Mouse (Mus musculus): ENCODE measurements around the gene A630023A22Rik.

A630023A22Rik gene

DNA sequence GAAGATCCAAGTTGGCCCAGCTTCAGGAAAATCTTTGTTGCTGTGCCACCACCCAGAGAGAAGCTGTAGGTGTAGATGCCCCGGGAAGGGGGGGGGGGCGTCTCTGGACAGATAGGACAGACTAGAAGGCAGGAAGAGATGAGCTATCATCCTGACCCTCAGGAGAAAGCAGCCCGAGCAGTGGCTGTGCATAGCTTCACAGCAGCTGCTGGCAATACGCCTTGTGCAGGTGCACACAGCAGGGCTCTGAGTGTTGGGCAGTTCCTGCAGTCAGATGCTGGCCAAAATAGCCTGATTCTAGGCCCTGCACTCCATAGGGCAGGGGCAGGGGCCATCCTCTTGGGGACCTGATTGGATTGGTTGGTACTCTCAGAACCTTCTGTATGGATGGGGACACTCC is 15.7 kb downstream of the A630023A22Rik start:
- no peak for DNase-seq

DNA sequence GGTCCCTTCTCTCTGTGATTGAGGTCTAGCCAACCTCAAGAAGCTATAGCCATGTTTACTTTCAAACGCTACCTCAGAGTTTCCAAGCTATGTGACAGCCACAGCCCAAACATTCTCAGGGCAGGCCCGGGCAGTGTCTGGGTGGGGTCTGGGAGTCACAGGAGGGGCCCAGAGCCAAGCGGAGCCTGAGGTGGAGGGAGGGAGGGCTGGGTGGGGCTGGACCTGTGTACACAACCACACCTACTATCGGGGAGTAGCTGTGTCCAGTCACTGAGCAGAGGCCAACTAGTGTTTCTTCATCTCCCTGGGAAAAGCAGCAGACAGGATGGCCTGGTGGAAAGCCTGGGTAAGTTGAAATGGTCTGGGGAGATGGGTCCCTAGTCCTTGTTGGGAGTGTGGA is 16.8 kb downstream of the A630023A22Rik start, which contains the start of gene Anxa8:
Anxa8 (plus strand) TSS at position 251 of the 400 bp plus-strand sequence.
- DNase-seq = no peak

DNA sequence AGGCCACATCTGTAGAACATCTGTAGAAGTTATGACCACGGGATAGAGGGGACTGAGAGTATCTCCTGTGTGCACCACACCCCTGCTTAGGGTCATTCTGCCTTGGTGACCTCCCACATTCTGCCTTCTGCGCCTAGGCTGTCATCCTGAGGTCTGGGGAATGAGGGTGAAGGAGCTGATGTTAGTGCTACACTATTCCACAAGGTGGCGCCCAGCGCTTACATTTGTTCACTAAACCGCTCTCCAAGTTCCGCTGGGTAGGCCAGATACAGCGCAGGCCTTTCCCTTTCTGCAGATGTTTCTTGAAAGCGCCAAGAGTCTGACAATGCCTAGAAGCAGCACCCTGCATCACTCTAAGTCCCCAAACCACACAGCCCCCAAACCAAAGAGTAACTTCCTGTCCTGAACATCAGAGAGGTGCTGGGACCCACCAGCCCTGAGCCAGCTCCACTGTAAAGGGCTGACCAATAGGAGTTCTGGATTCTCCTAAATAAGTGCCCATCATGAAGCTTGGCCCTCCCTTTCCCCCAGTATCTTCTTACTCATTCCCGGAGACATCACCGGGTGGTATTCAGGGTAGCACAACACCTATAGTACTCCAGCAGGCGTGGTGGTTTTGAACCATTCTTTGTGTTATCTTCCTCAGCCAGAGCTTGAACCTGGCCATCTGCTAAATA is 22.1 kb downstream of the A630023A22Rik start:
- DNase-seq = peak; percentile 83 to 87

DNA sequence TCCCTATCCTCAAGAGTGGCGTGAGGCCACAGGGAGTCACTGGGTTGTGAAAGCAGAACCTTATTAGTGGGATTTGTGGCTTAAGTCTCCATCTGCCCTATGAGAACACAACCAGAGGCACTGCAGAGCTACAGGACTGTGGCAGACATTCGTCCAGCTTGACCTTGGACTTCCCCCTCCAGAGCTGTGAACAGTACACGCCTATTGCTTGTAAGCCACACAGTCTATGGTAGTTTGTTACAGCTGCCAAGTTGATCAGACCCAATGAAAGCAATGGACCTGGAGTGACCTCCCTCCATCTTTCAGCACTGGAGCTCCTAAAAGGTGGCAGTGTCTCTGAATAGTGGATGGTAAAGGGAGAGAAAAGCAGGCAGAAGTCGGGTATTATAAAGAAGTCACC is 24.3 kb downstream of the A630023A22Rik start:
- DNase-seq = no peak

DNA sequence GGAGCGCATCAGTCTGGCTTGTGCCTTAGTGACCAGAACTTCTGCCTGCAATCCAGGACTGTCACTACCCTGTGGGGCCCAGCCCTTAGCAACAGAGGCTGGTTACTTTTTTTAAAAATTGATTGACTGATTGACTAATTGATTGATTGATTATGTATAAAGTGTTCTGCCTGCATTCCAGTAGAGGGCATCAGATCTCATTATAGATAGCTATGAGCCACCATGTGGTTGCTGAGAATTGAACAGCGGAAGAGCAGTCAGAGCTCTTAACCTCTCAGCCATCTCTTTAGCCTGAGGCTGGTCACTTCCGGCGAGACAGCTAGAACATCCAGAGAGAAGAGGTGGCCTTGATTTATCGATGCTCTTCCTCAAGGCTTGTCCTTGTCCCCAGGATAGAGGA is 25.3 kb downstream of the A630023A22Rik start:
- DNase-seq = no peak

DNA sequence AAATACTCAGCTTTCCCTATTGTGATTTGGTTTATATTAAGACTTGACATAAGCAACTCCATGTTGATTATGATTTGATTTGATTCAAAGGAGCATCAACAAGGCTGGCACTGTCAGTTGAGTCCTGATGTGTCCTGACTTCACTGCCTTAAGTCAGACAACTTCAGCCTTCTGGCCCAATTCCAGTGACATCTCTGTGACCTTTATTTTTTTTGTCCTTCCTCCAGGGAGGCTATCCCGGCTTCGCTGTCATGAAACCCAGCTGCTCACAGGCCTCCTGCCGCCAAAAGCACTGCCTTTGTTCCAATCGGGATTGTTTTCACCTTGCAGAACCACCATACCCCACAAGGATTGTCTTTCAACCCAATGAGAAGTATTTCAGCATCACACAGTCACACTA is 27.2 kb downstream of the A630023A22Rik start:
- DNase-seq = peak in 1 of 2 experiments; percentile 10

DNA sequence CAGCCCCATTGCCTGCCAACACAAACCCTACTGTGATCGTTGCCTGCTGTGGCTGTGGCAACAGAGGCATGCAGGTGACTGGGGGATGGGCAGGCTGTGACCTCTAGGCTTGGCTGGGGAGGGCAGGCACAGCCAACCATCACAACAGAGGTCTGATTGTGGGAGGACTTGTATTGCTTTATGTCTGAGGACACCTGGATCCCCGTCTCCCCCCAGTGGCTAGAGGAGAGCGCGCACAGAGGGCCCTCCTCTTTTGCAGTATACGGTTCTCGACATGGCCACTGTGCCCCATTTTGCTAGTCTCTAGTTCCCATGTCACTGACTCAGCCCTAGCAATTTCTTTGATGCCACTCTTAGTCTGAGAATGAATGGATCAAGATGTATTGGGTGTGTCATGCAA is 30.9 kb downstream of the A630023A22Rik start:
- DNase-seq = peak in 1 of 2 experiments; percentile 5

DNA sequence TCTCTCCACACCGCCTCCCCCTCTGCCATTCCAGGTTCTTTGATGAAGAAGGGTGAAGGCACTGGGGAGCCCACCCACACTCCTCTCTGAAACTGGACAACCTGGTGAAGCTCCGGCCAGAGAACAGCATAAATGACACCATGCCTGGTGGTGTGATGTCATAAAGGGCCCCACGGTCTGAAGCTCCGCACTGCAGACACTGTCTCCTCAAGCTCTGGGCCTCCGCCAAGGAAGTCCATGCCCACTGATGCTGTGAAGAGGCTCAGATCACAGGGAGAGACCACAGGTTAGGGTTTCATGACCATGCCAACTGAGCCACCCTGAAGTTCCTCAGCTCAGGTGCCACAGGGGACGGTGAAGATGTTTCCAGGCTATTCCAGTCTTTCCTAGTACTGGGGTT is 50.0 kb downstream of the A630023A22Rik start, which contains the start of gene Antxrl:
Antxrl (plus strand) TSS at position 192 of the 400 bp plus-strand sequence.
- DNase-seq = no peak

DNA sequence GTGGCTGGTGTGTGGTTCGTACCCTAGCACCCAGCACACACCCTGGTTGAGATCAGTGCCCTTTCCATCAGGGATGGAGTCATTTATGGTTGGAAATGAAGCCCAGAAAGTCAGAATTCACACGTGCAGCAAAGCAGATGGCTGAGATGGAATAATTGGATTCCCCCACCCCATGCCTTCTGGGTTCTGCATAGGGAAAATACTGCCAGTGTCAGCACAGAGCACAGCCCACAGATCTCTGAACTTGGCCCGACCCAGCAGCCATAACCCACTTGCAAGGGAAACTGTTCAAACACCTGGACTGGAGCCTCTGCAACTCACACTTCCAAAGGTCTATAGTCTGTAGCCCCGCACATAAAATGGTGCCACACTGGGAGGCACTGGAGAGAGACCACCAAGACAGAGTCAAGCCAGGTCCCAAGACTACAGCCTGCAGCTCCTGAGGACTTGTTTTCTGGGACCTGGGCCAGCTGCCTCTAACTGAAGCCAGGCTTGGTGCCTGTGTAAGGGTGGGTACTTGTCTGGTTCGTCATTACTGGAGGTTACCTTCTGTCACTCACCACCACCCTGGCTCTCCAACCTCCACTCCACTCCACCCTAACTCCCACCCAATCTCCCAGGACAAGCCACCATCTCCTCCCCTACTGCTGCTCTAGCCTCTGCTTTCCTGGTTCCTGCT is 52.3 kb downstream of the A630023A22Rik start:
- DNase-seq = no peak

DNA sequence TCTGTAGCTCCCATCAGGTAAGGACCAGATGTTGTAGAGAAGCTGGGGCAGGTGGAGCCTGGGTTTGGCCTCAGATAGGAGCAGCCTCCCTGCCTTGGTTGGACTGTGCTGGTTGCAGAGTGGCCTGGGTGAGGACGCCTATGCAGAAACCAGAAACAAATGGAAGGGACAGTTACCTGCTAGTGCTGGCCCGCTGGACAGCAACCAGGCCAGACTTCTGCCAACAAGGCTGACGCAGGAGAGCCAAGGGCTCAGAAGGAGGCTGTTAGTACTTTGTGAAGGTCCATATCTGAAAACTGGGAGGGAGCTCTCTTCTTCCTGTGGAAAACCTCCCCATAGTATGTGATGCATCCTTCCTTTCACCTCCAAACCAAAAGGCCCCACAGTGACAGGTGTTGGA is 59.2 kb downstream of the A630023A22Rik start:
- no peak for DNase-seq

DNA sequence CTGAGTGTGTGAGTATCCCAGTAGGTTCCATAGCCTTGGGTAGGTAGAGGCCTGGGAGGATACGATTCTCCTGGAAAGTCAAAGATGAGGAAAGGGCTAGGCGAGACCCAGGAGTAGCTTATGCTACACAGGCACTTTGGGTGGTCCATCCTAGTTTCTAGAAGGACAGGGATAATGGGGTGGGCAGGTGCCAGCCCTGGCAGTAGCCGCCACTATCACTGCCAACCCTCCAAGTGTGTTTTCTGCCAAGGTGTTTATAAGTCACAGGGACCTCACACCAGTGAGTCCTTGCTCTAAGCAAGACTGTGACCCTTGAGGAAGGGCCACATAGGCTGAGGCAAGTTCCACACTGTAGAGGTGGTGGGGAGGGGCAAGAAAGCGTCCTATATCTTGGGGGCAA is 61.3 kb downstream of the A630023A22Rik start:
- DNase-seq = no peak

DNA sequence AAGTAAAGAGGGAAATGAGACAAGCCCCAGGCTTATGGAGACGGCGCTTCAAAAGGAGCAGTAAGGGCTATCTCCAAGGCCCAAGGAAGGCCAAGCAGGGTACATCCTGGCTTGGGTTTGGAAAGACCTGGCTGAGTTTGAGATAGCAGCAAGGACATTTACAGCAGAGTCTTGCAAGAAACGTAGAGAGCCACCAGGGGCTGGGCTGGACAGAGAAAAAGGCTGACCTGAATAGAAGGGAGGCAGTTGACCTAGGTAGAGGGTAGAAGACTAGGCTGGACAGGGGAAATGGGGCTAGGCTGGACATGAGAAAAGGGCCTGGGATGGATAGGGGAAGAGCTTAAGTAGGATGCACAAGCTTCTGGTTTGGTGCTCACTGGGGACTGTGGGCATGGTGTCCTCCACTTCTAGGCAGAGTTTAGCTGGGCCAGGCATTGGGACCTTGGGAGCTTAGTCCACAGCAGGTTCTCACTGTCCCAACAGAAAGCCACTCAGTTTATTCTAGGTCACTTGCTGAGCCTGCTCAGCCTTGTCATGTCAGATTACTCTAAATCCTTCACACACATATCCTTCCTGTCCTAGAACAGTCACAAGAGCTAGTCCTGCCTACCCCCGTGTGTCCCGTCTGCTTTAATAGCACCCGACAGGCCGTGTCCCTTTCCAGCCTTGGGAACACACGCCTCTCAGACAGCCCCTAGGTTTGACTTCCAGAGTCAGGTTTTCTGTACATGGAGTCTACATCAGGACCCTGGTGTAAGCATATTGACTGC is 68.5 kb downstream of the A630023A22Rik start:
- no peak for DNase-seq

DNA sequence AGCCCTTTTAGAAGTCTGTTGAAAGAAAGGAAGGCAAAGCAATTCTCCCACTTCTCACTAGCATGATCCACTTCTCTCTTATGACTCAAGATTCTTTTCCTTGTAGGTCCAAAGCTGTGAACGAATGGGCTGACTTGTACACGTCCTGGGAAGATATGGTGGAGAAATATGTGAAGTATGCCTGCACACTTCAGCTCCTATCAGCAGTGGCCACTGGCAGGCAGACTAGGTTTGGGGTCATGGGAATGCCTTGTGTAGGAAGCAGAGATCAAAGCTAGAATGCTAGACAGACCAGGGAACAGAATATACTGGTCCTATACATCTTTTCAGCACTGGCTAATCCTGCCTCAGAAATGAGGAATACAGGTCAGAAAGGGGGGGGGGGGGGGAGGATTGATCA is 75.8 kb downstream of the A630023A22Rik start:
- DNase-seq = no peak

DNA sequence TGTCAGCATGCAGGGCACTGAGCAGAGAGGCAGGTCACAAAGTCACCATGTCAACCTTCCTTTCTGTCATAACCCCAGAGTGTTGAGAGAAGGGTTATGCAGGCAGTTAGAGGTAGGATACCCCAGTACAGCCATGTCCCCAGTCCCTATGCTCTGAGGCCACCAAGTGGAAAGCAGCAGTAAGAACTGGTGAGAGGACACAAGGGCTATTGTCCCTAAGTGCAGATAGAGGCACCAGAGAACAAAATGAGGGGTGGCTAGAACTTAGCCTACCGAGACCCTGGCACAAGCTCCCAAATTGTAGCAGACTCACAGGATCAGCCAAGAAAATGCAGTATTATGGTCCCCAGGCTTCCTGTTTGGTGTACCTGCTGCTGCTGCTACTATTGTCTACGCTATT is 85.6 kb downstream of the A630023A22Rik start:
- no peak for DNase-seq

DNA sequence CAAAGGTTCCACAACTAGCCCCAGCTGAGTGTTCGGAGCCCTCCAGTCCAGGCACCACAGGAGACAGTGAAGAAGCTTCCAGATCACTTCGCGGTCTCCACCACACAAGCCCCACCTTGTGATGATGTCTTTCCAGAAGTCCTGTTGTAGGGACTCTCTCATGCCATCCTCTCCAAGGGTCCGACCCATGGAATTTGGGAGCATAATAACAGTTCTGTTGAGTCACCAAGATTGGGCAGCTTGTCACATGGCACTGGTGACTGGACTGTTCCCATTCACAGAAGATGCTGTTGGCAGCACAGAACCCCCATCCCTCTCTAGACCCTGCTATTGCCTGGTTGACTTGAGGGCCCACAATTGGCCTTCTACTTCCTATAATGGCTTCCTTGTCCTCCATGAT is 86.2 kb downstream of the A630023A22Rik start, which contains the start of gene Gm5460:
Gm5460 (plus strand) TSS at position 378 of the 400 bp plus-strand sequence.
- no peak for DNase-seq

DNA sequence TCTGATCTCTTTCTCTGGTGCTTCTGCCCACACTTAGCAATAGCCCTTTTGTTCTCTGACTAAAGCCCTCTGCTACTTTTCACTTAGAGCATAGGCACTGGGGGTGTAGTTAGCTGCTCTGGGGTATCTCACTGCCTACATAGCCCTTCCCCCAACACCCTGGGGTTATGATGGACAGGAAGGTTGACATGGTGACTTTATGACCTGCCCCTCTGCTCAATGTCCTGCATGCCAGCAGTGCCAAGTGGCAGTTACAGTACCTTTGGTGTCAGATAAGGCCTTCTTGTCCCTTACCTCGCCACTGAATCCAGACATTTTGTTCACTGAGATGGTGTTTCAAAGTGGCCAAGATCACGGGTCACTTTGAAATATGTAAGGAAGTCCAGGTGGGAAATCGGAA is 87.5 kb downstream of the A630023A22Rik start, which contains the start of gene Gm30083:
Gm30083 (minus strand) TSS at position 120 of the 400 bp plus-strand sequence.
- DNase-seq = no peak

DNA sequence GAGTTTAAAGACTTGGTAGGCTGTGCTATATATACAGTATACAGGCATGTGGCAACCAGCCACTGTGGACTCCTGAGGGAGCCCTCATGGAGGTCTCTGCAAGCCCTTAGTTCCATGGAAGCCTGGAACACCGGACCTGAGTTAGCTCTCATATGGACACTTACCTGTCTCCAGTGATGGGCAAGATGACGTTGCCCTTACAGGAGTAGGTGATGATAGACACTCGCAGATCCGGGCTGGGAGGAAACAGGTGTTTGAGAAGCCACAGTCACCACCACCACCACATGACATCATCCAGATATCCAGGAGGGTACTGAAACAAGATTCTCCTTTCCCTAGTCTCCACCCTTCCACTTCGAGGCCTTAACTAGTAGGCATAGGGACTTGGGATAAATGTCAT is 100.2 kb downstream of the A630023A22Rik start:
- no peak for DNase-seq

DNA sequence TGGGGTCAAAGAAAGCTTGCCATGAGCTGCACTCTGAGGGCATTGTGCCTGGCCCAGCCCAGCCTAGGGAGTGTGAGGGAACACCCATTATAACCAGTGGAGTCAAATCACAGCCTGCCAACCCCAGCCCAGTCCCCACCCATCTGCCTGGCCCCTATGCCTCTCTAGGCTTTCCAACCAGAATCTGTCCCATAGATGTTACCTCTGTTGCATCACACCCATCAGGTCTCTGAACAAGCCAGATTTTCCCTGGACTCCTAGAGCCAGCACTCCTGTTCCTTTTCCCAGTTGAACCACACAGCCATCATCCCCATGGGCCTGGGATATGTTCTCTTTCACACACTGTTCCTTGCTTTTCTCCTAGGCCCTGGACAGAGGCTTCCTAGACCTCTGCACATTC is 101.1 kb downstream of the A630023A22Rik start:
- DNase-seq = no peak
